Mouse (Mus musculus) hindbrain, postnatal 0 days (tissue): ENCODE measurements around the gene Itpkb. TPM values are rescaled to one million over a fixed set of nuclear protein-coding genes. Genes with fewer than 3 reads are reported as not detected.

Source experiments
- ATAC-seq: fragments of 200-750 bp; cut with Nextera tagmentation; 2 replicates; pipeline ENCODE4 v1.8.0; 2017; ENCODE audit warnings: mild to moderate bottlenecking, moderate TSS enrichment, moderate library complexity
- DNase-seq: peaks from one replicate; pipeline ENCODE4 v3.0.0-alpha.2; 2015; ENCODE audit warnings: low spot score
- H3K27ac ChIP-seq: fragments of 300-500 bp; sonication (generic); 2 replicates; pipeline ENCODE4 v1.5.1; 2014; ENCODE audit warnings: mild to moderate bottlenecking
- H3K27me3 ChIP-seq: fragments of 300-500 bp; sonication (generic); 2 replicates; pipeline ENCODE4 v1.6.1; 2014; ENCODE audit warnings: low read length, mixed read lengths; ENCODE audit not compliant: insufficient read depth
- H3K36me3 ChIP-seq: fragments of 300-500 bp; sonication (generic); 2 replicates; pipeline ENCODE4 v1.6.1; 2014; ENCODE audit warnings: low read length, mixed read lengths; ENCODE audit not compliant: insufficient read depth
- H3K4me1 ChIP-seq: fragments of 300-500 bp; sonication (generic); 2 replicates; pipeline ENCODE4 v1.6.1; 2014; ENCODE audit warnings: antibody characterized with exemption, low read length, mixed read lengths; ENCODE audit not compliant: insufficient read depth
- H3K4me2 ChIP-seq: fragments of 300-500 bp; sonication (generic); 2 replicates; pipeline ENCODE4 v1.6.1; 2014; ENCODE audit warnings: low read depth, mild to moderate bottlenecking, low read length, moderate library complexity, mixed read lengths
- H3K4me3 ChIP-seq: fragments of 300-500 bp; sonication (generic); 2 replicates; pipeline ENCODE4 v1.5.1; 2014; ENCODE audit warnings: low read length
- H3K9ac ChIP-seq: fragments of 300-500 bp; sonication (generic); replicated peaks from 2 replicates; pipeline ENCODE4 v1.6.1; 2014; ENCODE audit warnings: mild to moderate bottlenecking, low read length, moderate library complexity, mixed read lengths
- H3K9me3 ChIP-seq: fragments of 300-500 bp; sonication (generic); 2 replicates; pipeline ENCODE4 v1.6.1; 2016; ENCODE audit warnings: low read length, mixed read lengths
- CTCF ChIP-seq: IDR thresholded peaks from 2 replicates; pipeline ENCODE4 v1.5.1; 2016; ENCODE audit warnings: antibody characterized with exemption, control low read depth, low read depth
- WGBS: fragments of 180-500 bp; shearing (Covaris S2); extraction: QIAGEN DNeasy Blood & Tissue Kit; methylation state at CpG from one replicate; pipeline ENCODE4 v1.1.7; 2014; 5-methylcytosine and 5-hydroxymethylcytosine counted together
- polyA plus RNA-seq: library from polyadenylated mRNA; unstranded; fragments of >200 nt; fragmentation: Nextera tagmentation; extraction: Ambion mirVana; gene quantifications from 2 replicates; pipeline ENCODE4 v1.2.1, GENCODE M21; 2015
- total RNA-seq: library from RNA; depleted of rRNA; stranded (reverse); fragments of >200 nt; gene quantifications from 2 replicates; pipeline ENCODE4 v1.2.3, GENCODE M21; 2014

Itpkb gene
- total and polyA plus RNA-seq, 2 experiments from 2014 or later: 4.1 to 19.0 TPM

GRCm38 (mm10) chr1:180406336-180407035, 76.2 kb downstream of the Itpkb start:
- Histone ChIP-seq H3K27ac (peak overlapping the region; percentile 74; the same call in 1 of the 2 replicates), H3K9ac (no peak overlapping the region), H3K27me3 (no peaks in the 10 kb centered on the region), H3K4me3 (no peak overlapping the region), H3K4me1 (peaks cover 6% of the 10 kb centered on the region; the same call in 1 of the 2 replicates), H3K4me2 (no peak overlapping the region), H3K36me3 (no peaks in the 10 kb centered on the region), H3K9me3 (no peaks in the 10 kb centered on the region)
- TF ChIP-seq CTCF: no peak
- ATAC-seq: no peak
- DNase-seq: no peak
- WGBS: 67% methylated on average over 11 of the region's 11 CpGs

- Histone ChIP-seq H3K27me3 (no peaks in the 10 kb centered on the region), H3K27ac (peak overlapping the region; percentile 74), H3K9ac (no peak overlapping the region), H3K4me3 (no peak overlapping the region), H3K4me1 (peaks cover 6% of the 10 kb centered on the region; the same call in 1 of the 2 replicates), H3K9me3 (no peaks in the 10 kb centered on the region), H3K4me2 (peak overlapping the region; percentile 30), H3K36me3 (no peaks in the 10 kb centered on the region)
- TF ChIP-seq CTCF: peak; percentile 84
- DNase-seq (peak; percentile 84), ATAC-seq (peak; percentile 85)
- 10% methylated on average over 16 of the region's 16 CpGs for WGBS
Measured at GRCm38 (mm10) chr1:180407171-180407671, 76.9 kb downstream of the Itpkb start.

GRCm38 (mm10) chr1:180407727-180408719, 77.7 kb downstream of the Itpkb start:
- H3K4me1 ChIP-seq: peaks cover 6% of the 10 kb centered on the region; the same call in 1 of the 2 replicates
- ATAC-seq: peak; percentile 82
- H3K27me3 ChIP-seq: no peaks in the 10 kb centered on the region
- no peak overlapping the region for H3K4me3 ChIP-seq
- TF ChIP-seq CTCF: no peak
- H3K27ac ChIP-seq: peak overlapping the region; percentile 74; the same call in 1 of the 2 replicates
- H3K4me2 ChIP-seq: no peak overlapping the region
- H3K36me3 ChIP-seq: no peaks in the 10 kb centered on the region
- H3K9ac ChIP-seq: no peak overlapping the region
- 62% methylated on average over 18 of the region's 18 CpGs for WGBS
- peak; percentile 55 for DNase-seq
- no peaks in the 10 kb centered on the region for H3K9me3 ChIP-seq

- Histone ChIP-seq H3K9me3 (no peaks in the 10 kb centered on the region), H3K36me3 (no peaks in the 10 kb centered on the region; the same call in 1 of the 2 replicates), H3K9ac (no peak overlapping the region), H3K27ac (0 out of 2 replicates have a peak overlapping the region, but pooled peaks have one; percentile 15), H3K4me3 (no peak overlapping the region), H3K4me2 (no peak overlapping the region), H3K4me1 (peaks cover 6% of the 10 kb centered on the region; the same call in 1 of the 2 replicates), H3K27me3 (no peaks in the 10 kb centered on the region)
- DNase-seq (no peak), ATAC-seq (no peak)
- no peak for TF ChIP-seq CTCF
- WGBS: 61% methylated on average over 9 of the region's 9 CpGs
Measured at GRCm38 (mm10) chr1:180408832-180409231, 78.5 kb downstream of the Itpkb start.

- Histone ChIP-seq H3K36me3 (no peaks in the 10 kb centered on the region; the same call in 1 of the 2 replicates), H3K27ac (no peak overlapping the region), H3K4me1 (peaks cover 6% of the 10 kb centered on the region; the same call in 1 of the 2 replicates), H3K9ac (no peak overlapping the region), H3K9me3 (no peaks in the 10 kb centered on the region), H3K27me3 (no peaks in the 10 kb centered on the region), H3K4me3 (no peak overlapping the region), H3K4me2 (no peak overlapping the region)
- 73% methylated on average over 5 of the region's 5 CpGs for WGBS
- TF ChIP-seq CTCF: no peak
- DNase-seq (no peak), ATAC-seq (no peak)
Measured at GRCm38 (mm10) chr1:180409771-180410170, 79.5 kb downstream of the Itpkb start.

DNA sequence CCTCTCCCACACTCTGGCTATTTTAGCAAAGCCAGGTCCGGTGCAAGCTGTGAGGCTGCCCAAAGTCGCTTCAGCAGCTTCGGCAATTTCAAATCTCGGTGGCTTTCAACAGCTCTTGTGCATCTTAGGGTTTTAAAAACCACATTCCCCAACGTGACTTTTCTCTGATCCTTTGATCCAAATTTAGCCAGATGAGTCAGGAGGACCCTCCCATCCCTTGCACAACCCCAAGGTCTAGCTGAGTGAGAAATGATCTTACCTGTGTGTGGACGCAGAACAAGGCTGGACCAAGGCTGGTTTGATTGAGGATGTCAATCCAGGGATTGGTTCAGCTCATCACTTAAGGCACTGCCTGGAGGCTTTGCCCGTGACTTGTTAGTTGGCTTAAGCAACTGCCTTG, 80.0 kb downstream of the Itpkb start:
- no peak for ATAC-seq

More for the DNA sequence above, 80.0 kb downstream of the Itpkb start:
- Histone ChIP-seq H3K36me3 (no peaks in the 10 kb centered on the region; the same call in 1 of the 2 replicates), H3K9me3 (no peaks in the 10 kb centered on the region), H3K4me1 (peaks cover 6% of the 10 kb centered on the region; the same call in 1 of the 2 replicates), H3K4me3 (no peak overlapping the region), H3K9ac (no peak overlapping the region), H3K4me2 (no peak overlapping the region), H3K27me3 (no peaks in the 10 kb centered on the region), H3K27ac (no peak overlapping the region)
- 82% methylated on average over 7 of the region's 7 CpGs for WGBS
- no peak for TF ChIP-seq CTCF
- DNase-seq: no peak
